ENCODE assay signal across 10 mouse cellular contexts in genomic region chr5:36669021-36670008, GRCm38 (mm10). TPM values are rescaled to one million over a fixed set of nuclear protein-coding genes. Genes with fewer than 3 reads are reported as not detected.
DNase-seq lines count a peak whose midpoint lies in the region; ATAC-seq and TF ChIP-seq lines count a peak whose summit lies in the region.
"Had no signal": no experiment of that assay in that cellular context is flagged by ENCODE, and none has a peak within 500 bp of the region (broad histone marks: within the 10 kb centered on the region; RNA-seq: fewer than 3 reads in every experiment).

No protein-coding gene starts in this region.

- no peak overlapping the region for H3K4me3 ChIP-seq in heart, embryonic 15.5 days
- no peak overlapping the region for H3K4me3 ChIP-seq in hindbrain, postnatal 0 days (ENCODE audit: low read length)
- no peak overlapping the region for H3K4me3 ChIP-seq in forebrain, embryonic 13.5 days
- H3K4me3 ChIP-seq: embryonic facial prominence, embryonic 13.5 days; limb, embryonic 13.5 days had no signal

- no peaks in the 10 kb centered on the region for H3K27me3 ChIP-seq in heart, embryonic 15.5 days
- no peaks in the 10 kb centered on the region for H3K27me3 ChIP-seq in hindbrain, postnatal 0 days (ENCODE audit: insufficient read depth, low read length)
- no peaks in the 10 kb centered on the region for H3K27me3 ChIP-seq in forebrain, embryonic 13.5 days
- H3K27me3 ChIP-seq: embryonic facial prominence, embryonic 13.5 days; limb, embryonic 13.5 days had no signal

- intact Hi-C loops in heart, postnatal 25 days (cut with DNase I): no loop called here

- TF ChIP-seq CTCF in hindbrain, postnatal 0 days (IDR thresholded peaks at IDR 0.05; ENCODE audit: low read depth): no peak

- ATAC-seq in heart, embryonic 15.5 days (replicated peaks; ENCODE audit: insufficient number of reproducible peaks, insufficient read depth, low FRiP score, low read depth): no peak
- ATAC-seq in hindbrain, postnatal 0 days: no peak
- ATAC-seq in forebrain, embryonic 13.5 days: no peak

- peak overlapping the region; percentile 16; the same call in 1 of the 2 replicates for H3K27ac ChIP-seq in heart, embryonic 15.5 days
- H3K27ac ChIP-seq in hindbrain, postnatal 0 days: no peak overlapping the region
- H3K27ac ChIP-seq in forebrain, embryonic 13.5 days: no peak overlapping the region
- H3K27ac ChIP-seq: embryonic facial prominence, embryonic 13.5 days; limb, embryonic 13.5 days had no signal

- no peaks in the 10 kb centered on the region for H3K4me1 ChIP-seq in heart, embryonic 15.5 days (replicated peaks)
- no peaks in the 10 kb centered on the region for H3K4me1 ChIP-seq in hindbrain, postnatal 0 days (ENCODE audit: insufficient read depth, low read length)
- H3K4me1 ChIP-seq in forebrain, embryonic 13.5 days: no peaks in the 10 kb centered on the region
- H3K4me1 ChIP-seq: embryonic facial prominence, embryonic 13.5 days had no signal

- no peaks in the 10 kb centered on the region for H3K9me3 ChIP-seq in heart, embryonic 15.5 days (replicated peaks)
- H3K9me3 ChIP-seq in hindbrain, postnatal 0 days (ENCODE audit: low read length): no peaks in the 10 kb centered on the region
- H3K9me3 ChIP-seq in forebrain, embryonic 13.5 days (replicated peaks): no peaks in the 10 kb centered on the region
- H3K9me3 ChIP-seq: embryonic facial prominence, embryonic 13.5 days; limb, embryonic 13.5 days had no signal

- 57% methylated on average over 7 of the region's 7 CpGs for WGBS in heart, embryonic 15.5 days
- WGBS in hindbrain, postnatal 0 days: 88% methylated on average over 7 of the region's 7 CpGs
- 90% methylated on average over 7 of the region's 7 CpGs for WGBS in forebrain, embryonic 13.5 days

- H3K36me3 ChIP-seq in heart, embryonic 15.5 days: peaks cover 21% of the 10 kb centered on the region
- peaks cover 18% of the 10 kb centered on the region; the same call in 1 of the 2 replicates for H3K36me3 ChIP-seq in hindbrain, postnatal 0 days (ENCODE audit: insufficient read depth, low read length)
- H3K36me3 ChIP-seq in forebrain, embryonic 13.5 days (ENCODE audit: poor library complexity, severe bottlenecking): peaks cover 45% of the 10 kb centered on the region

- DNase-seq in heart, postnatal 25 days (ENCODE audit: low spot score): no peak
- peak; percentile 29 to 30 for DNase-seq in B cell, adult 2 months
- peak; percentile 66 to 67 for DNase-seq in frontal cortex, postnatal 36 days (ENCODE audit: low spot score in 2 of 2)
- DNase-seq in natural killer cell, adult 2 months (ENCODE audit: low spot score in 2 of 2): peak; percentile 25 to 41
- DNase-seq in testis, postnatal 14 days (ENCODE audit: low spot score): no peak
- DNase-seq in hindbrain, postnatal 0 days (ENCODE audit: low spot score): no peak

- H3K4me2 ChIP-seq in heart, embryonic 15.5 days: no peak overlapping the region
- H3K4me2 ChIP-seq in hindbrain, postnatal 0 days (ENCODE audit: low read depth, low read length): no peak overlapping the region
- H3K4me2 ChIP-seq in forebrain, embryonic 13.5 days: no peak overlapping the region
- H3K4me2 ChIP-seq: embryonic facial prominence, embryonic 13.5 days; limb, embryonic 13.5 days had no signal

- H3K9ac ChIP-seq in heart, embryonic 15.5 days: no peak overlapping the region
- no peak overlapping the region for H3K9ac ChIP-seq in hindbrain, postnatal 0 days (replicated peaks; ENCODE audit: low read length)
- H3K9ac ChIP-seq in forebrain, embryonic 13.5 days: no peak overlapping the region
- H3K9ac ChIP-seq: embryonic facial prominence, embryonic 13.5 days; limb, embryonic 13.5 days had no signal

RNA-seq across cellular contexts. Expression of gene D5Ertd579e, which starts 26.5 kb away (rescaled TPM):
- polyA plus RNA-seq in heart, embryonic 15.5 days (2015; fragmentation: Nextera tagmentation; extraction: Ambion mirVana): 23.2 and 23.7 TPM in 2 replicates
- total RNA-seq in heart, postnatal 25 days (2021): 10 to 100 TPM; 79.8 to 91.2 TPM
- total RNA-seq in hindbrain, postnatal 0 days (2014; rRNA removed): 56.2 and 64.6 TPM in 2 replicates
- 31.0 and 32.2 TPM in 2 replicates for polyA plus RNA-seq in hindbrain, postnatal 0 days (2015; fragmentation: Nextera tagmentation; extraction: Ambion mirVana)
- polyA plus RNA-seq in forebrain, embryonic 13.5 days (2015; fragmentation: Nextera tagmentation; extraction: Ambion mirVana): 27.4 and 34.3 TPM in 2 replicates

Comparison
In these comparisons a context has a peak if more than half of its experiments do, and no peak if none do; other contexts are left out.
1. DNase-seq: peak in B cell, adult 2 months (2 of 2), frontal cortex, postnatal 36 days (2 of 2) and natural killer cell, adult 2 months (2 of 2); none in heart, postnatal 25 days (single experiment), testis, postnatal 14 days (single experiment) and hindbrain, postnatal 0 days (single experiment).